In the genomic region with DNA sequence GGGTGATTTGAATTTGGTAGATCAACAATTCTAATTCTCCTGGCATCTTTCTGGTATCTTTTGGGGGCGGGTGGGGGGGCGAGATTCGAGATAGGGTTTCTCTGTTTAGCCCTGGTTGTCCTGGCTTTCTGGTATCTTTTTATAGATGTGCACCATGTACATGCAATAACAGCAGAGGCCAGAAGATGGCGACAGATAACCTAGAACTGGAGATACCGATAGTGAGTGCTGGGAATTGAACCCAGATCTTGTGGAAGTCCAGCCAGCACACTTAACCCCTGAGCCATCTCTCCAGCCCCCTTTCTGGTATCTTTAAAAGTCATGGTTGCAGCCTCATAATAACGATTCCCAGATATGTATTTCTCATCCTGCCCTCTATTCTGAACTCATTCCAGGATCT, we compare ENCODE assay signal across 7 mouse cellular contexts. TPM values are rescaled to one million over a fixed set of nuclear protein-coding genes. Genes with fewer than 3 reads are reported as not detected.
DNase-seq lines count a peak whose midpoint lies in the region; ATAC-seq and TF ChIP-seq lines count a peak whose summit lies in the region.

No protein-coding gene starts in this region.

- H3K9me3 ChIP-seq in heart, postnatal 0 days (replicated peaks; ENCODE audit: control insufficient read depth, low read length) = no peaks in the 10 kb centered on the region

- ATAC-seq in heart, postnatal 0 days (ENCODE audit: insufficient read depth, low read depth) = no peak

- H3K27me3 ChIP-seq in heart, postnatal 0 days (ENCODE audit: control insufficient read depth, insufficient read depth, low read length) = no peaks in the 10 kb centered on the region
- H3K27me3 ChIP-seq in thymus, adult 2 months (ENCODE audit: control insufficient read depth, insufficient read depth, low read length) = no peaks in the 10 kb centered on the region

- peak; percentile 3 to 12 for DNase-seq in left cerebral cortex, adult 18-20 months (ENCODE audit: low spot score in 2 of 2)
- no peak for DNase-seq in left cerebral cortex, adult 11 months (ENCODE audit: low spot score)
- peak; percentile 76 for DNase-seq in ES-CJ7 (ENCODE audit: low read depth, low spot score)
- DNase-seq in adrenal gland, postnatal 14 days = peak; percentile 54
- DNase-seq in heart, postnatal 0 days (ENCODE audit: low spot score) = no peak
- DNase-seq in lung, postnatal 14 days = peak; percentile 62
- peak; percentile 71 for DNase-seq in thymus, adult 2 months

- peak; percentile 47 for TF ChIP-seq CTCF in heart, postnatal 0 days (IDR thresholded peaks at IDR 0.05; ENCODE audit: low read depth)
- no peak for TF ChIP-seq CTCF in thymus, adult 2 months (IDR thresholded peaks at IDR 0.05; ENCODE audit: borderline replicate concordance, control insufficient read depth, extremely low read depth, insufficient read depth, low read length, poor library complexity)

- H3K4me2 ChIP-seq in heart, postnatal 0 days (ENCODE audit: low read depth, low read length) = no peak overlapping the region

- no peaks in the 10 kb centered on the region for H3K36me3 ChIP-seq in heart, postnatal 0 days (replicated peaks; ENCODE audit: control insufficient read depth, insufficient read depth, low read length)
- no peaks in the 10 kb centered on the region for H3K36me3 ChIP-seq in thymus, adult 2 months (ENCODE audit: control insufficient read depth, insufficient read depth, low read length)

- TF ChIP-seq POLR2A in thymus, adult 2 months (IDR thresholded peaks at IDR 0.05; ENCODE audit: control insufficient read depth, extremely low read depth, insufficient read depth, low read length, poor library complexity) = no peak

- WGBS in heart, postnatal 0 days = 31% methylated on average over 6 of the region's 6 CpGs
- WGBS in thymus, adult 2 months = 40% methylated on average over 6 of the region's 6 CpGs

- no peak for TF ChIP-seq EP300 in heart, postnatal 0 days (IDR thresholded peaks at IDR 0.05; ENCODE audit: low read depth)

- no peak overlapping the region for H3K4me3 ChIP-seq in heart, postnatal 0 days (ENCODE audit: low read depth, low read length)
- no peak overlapping the region for H3K4me3 ChIP-seq in thymus, adult 2 months (ENCODE audit: control insufficient read depth, insufficient read depth, low read length)

- H3K4me1 ChIP-seq in heart, postnatal 0 days (ENCODE audit: control insufficient read depth, insufficient read depth) = no peaks in the 10 kb centered on the region
- peaks cover 2% of the 10 kb centered on the region for H3K4me1 ChIP-seq in thymus, adult 2 months (replicated peaks; ENCODE audit: control insufficient read depth, insufficient read depth, low read length)

- no peak overlapping the region for H3K27ac ChIP-seq in heart, postnatal 0 days (ENCODE audit: low read depth)
- H3K27ac ChIP-seq in thymus, adult 2 months (ENCODE audit: control insufficient read depth, insufficient read depth, low read length) = no peak overlapping the region

- no peak overlapping the region for H3K9ac ChIP-seq in heart, postnatal 0 days (replicated peaks; ENCODE audit: low read depth, low read length)

RNA-seq across cellular contexts. Expression of a gene that starts 18.0 kb away (rescaled TPM):
- under 1 TPM; 0.21 to 0.26 TPM for total RNA-seq in left cerebral cortex, adult 18-20 months (2021)
- 0.59 and 0.64 TPM in 2 replicates for total RNA-seq in adrenal gland, postnatal 14 days (2021)
- total RNA-seq in heart, postnatal 0 days (2014; rRNA removed; ENCODE audit: low replicate concordance) = not detected in 2 replicates
- 0.25 and 0.32 TPM in 2 replicates for polyA plus RNA-seq in heart, postnatal 0 days (2015; fragmentation: Nextera tagmentation; extraction: Ambion mirVana)
- polyA plus RNA-seq in thymus, adult 2 months (2012; rRNA removed) = 0.16 and 0.19 TPM in 2 replicates

RNA-seq across cellular contexts. Expression of a gene that starts 18.0 kb away (rescaled TPM):
- 10 to 100 TPM; 15.3 to 18.0 TPM for total RNA-seq in left cerebral cortex, adult 18-20 months (2021)
- total RNA-seq in adrenal gland, postnatal 14 days (2021) = 20.1 and 21.7 TPM in 2 replicates
- 4.1 and 11.4 TPM in 2 replicates for total RNA-seq in heart, postnatal 0 days (2014; rRNA removed; ENCODE audit: low replicate concordance)
- 21.7 and 23.9 TPM in 2 replicates for polyA plus RNA-seq in heart, postnatal 0 days (2015; fragmentation: Nextera tagmentation; extraction: Ambion mirVana)
- 8.1 and 8.7 TPM in 2 replicates for polyA plus RNA-seq in thymus, adult 2 months (2012; rRNA removed)

RNA-seq across cellular contexts. Expression of a gene that starts 34.8 kb away (rescaled TPM):
- total RNA-seq in left cerebral cortex, adult 18-20 months (2021) = 10 to 100 TPM; 21.0 to 21.1 TPM
- 22.0 and 22.5 TPM in 2 replicates for total RNA-seq in adrenal gland, postnatal 14 days (2021)
- 24.7 and 34.8 TPM in 2 replicates for total RNA-seq in heart, postnatal 0 days (2014; rRNA removed; ENCODE audit: low replicate concordance)
- polyA plus RNA-seq in heart, postnatal 0 days (2015; fragmentation: Nextera tagmentation; extraction: Ambion mirVana) = 11.3 and 12.1 TPM in 2 replicates
- 18.5 and 23.0 TPM in 2 replicates for polyA plus RNA-seq in thymus, adult 2 months (2012; rRNA removed)

Comparison
In these comparisons a context has a peak if more than half of its experiments do, and no peak if none do; other contexts are left out.
1. DNase-seq: peak in left cerebral cortex, adult 18-20 months (2 of 2), ES-CJ7 (single experiment), adrenal gland, postnatal 14 days (single experiment), lung, postnatal 14 days (single experiment) and thymus, adult 2 months (single experiment); none in left cerebral cortex, adult 11 months (single experiment) and heart, postnatal 0 days (single experiment).